Mouse (Mus musculus) retina, postnatal 1 day (tissue): ENCODE measurements at regions not wholly inside any gene's neighbourhood (a gene's known extent, or its start where the extent isn't known, plus 50 kb on each side); places are given as distances from the start of the nearest gene placed in this dataset.
"Not testable (repeated sequence)": the region's sequence is repeated elsewhere in the genome, so short reads cannot be mapped to it uniquely, and the experiment has no call there.

Source experiments
- DNase-seq: peaks from one replicate; pipeline ENCODE4 v3.0.0-alpha.2; 2012

DNA sequence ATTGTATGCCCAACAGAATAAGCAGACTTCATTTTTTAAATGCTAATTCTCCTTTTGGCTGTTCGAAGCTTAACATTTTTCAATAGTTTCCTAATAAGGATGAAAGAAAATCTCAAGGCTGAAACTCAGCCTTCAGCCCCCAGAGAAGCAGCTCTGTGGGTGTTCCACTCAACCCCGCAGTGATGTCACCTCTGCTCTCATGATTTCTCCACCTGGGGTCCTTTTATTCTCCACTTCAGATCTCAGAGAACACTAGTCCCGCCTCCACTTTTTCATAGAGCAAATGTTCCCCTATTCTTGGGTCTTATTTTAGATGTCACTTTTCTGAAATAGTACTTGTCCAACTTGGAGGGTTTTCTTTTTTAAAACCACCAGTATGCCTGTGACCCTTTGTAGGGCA is 567.3 kb downstream of the Cntn3 start:
- no peak for DNase-seq

DNA sequence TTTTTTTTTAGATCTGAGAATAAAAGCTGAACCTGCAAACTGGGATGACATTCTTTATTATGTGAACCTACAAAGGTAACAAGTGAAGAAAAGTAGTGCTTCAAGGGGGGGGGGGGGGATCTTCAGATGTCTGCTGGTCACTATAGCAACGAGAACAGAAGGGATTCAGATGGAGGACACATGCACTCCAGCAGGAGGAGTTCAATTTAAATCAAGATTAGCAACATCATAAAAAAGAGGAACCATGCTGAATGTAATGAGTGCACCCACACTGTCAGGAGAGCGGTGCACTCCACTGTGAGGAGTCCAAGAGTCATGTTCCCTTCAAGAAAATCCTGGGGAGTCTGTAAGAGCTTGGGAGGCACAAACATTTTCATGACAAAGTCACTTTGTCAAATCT is 574.7 kb downstream of the Cntn3 start:
- no peak for DNase-seq

DNA sequence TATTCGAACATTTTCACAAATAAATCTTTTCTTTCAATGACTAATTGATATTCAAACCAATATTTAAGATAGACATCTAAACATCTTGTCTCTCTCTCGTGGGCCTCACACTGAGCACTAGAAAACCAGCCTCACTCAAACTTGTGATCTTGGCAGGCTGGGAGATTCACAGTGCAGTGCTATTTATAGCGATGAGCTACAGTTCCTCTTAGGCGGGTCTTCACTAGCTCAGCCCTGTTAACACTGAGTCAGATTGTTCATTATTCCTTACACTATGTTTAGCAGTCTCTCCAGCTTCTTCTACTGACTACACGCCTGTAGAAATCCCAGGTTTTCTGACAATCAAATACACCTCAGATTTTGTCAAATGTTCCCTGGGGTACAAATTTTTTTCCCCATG is 575.3 kb downstream of the Cntn3 start:
- peak; percentile 2 for DNase-seq

DNA sequence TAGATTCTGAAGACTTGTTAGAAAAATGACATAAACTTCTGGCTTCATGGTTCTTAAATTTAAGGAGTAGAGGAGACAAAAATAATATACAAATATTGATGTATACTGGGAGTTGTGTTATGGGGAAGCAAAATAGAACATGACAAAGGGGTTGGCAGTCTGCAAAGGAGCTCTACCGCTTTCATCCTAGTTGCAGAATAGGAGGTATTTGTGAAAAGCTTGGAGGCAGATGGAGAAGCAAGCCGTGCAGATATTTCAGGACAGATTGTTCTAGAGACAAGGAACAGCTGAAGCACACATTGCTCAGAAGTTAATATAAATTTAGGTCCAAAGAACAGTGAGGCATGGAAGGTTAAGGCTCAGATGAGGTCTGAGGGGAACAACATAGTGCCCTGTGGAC is 580.1 kb downstream of the Cntn3 start:
- DNase-seq = no peak

DNA sequence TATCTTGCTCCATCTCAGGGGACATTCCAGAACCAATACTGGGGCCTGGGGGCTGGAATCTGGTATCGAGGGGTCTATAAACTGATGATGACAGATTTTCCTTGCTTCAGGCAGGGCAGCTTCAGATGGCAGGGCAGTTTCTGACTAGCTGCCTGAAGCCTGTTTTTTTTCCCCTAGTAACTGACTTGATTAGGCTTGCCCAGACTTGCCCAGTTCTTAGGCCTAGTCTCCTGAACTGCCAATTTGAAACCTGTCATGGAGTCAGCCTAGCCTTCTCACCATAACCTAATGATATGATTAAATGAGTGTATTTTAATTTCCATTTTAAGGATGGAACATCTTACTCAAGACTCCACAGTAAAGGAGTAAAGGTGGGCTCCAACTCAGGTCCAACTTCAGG is 591.2 kb downstream of the Cntn3 start:
- DNase-seq = no peak

DNA sequence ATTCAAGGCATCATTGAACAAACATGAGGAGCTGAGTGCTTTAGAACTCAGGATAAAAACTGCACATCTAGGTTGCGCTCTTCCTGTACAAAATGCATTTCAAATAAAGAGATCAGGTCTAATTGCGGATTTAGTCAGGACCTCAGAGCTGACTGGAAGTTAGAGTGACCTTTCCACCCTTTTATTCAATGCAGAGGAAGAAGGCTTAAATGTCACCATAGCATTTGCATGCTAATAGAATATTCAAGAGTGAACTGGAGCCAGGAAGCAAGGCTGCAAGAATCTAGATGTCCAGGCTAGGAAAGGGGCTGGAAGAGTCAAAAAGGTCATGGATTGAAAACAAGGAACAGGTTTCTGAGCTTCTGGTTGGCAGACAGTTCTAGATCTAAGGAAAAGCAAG is 593.7 kb downstream of the Cntn3 start:
- DNase-seq = no peak

DNA sequence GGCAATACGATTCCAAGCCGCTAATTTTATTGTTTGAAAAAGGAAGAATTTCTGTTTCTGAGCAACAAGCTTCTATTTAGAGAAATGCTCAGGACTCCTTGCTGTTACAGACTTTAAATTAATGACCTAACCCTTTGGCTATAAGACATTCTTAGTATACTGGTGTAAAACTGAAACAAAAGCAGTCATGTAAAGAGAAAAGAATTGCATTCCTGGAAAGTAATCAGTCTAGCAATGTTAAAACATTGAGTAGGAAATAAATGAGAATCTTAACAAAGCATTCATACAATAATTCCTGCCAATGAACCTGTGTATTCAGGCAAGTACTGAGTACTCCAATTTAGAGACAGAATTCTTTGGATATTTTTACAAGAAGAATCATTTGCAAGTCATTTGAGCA is 587.2 kb upstream of the Pdzrn3 start:
- no peak for DNase-seq

DNA sequence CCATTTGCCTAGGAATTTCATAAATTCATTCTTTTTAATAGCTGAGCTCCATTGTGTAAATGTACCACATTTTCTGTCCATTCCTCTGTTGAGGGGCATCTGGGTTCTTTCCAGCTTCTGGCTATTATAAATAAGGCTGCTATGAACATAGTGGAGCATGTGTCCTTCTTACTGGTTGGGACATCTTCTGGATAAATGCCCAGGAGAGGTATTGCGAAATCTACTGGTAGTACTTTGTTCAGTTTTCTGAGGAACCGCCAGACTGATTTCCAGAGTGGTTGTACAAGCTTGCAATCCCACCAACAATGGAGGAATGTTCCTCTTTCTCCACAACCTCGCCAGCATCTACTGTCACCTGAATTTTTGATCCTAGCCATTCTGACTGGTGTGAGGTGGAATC is 583.8 kb upstream of the Pdzrn3 start:
- not testable (repeated sequence) for DNase-seq

DNA sequence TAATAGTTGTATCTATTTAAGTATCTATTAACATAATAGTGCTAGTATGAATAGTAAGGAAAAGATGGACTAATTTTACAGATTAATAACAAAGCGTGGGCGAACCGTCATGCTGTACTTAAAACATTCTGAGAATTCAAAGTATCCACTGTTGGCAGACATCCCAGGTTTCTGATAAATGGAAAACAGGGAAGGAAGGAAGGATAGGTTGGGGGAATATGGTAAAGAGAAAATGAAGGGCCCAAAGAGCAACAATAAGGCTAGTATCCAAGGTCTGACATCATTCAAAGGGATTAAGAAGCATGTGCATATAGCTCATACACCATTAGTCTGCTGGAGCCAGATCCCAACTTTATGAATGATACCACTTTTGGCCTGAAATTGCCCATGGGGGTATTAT is 572.0 kb upstream of the Pdzrn3 start:
- DNase-seq = no peak

DNA sequence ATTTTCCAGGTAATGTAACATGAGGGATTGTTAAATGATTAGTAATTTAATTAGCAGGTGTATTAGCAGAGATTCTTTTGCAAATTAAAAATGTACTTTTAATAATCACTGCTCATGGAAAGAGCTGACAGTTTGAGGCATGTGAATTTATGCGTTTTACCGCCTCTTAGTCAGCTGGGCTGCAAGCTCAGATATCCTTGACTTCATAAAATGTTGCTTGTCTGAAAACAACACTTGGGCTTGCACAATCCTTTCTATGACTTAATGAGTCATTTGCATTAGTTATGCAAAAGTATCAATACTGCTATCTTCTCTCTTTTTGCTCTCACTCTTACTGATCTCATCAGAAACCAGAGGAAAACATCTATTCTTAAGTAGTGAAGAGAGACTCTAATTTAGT is 571.3 kb upstream of the Pdzrn3 start:
- DNase-seq = no peak

DNA sequence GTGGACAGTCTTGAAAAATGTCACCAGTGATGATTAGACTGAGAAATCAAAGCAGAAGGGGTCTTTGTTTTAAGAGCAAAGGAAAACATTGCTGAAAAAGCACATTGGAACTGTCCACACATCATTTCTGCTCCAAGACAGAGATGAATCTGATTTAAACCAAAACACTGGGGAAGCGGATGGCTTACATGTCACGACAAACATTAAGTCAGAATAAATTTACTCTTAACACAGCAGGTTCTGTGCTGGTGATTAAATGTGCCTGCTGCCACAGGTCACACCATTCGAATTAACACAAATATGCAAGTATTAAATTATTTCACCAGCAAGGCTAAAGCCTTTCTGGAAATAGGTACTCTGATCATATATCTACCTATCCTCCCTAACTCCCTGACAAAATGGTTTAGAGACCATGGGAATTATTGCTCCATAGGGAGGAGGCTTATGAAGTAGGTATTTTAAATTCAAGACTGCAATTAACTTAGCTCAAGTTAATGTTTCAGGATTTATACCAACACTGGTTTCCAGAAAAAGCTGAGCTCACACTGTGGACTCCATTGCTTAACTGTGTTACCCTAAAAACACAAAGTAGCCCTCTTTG is 562.7 kb upstream of the Pdzrn3 start:
- no peak for DNase-seq

DNA sequence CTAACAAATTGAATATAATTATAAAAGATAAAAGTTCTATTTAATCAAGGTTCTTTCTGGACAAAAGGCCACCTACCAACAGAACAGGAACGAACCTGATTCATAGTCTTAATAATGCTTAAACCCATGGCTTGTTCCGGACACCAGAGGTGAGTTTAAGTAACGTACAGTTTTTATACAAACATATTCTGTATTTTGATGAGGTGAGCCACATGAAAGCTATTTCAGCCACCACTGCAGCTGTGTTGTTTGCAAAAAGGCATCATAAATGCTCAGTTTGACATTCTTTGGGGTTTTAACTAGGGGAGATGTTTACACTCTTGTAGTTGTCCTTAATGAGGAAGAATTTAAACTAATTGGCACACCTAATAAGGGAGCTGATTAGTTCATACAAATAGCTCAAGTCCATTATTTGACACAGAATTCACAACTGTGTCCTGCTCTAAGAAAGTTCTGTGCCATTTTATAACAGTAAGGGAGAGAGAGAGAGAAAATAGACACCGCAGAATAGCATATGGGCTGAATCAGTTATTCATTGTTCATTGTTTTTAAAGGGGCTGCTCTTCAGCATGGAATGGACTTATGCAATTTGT is 560.8 kb upstream of the Pdzrn3 start:
- DNase-seq = peak; percentile 65

DNA sequence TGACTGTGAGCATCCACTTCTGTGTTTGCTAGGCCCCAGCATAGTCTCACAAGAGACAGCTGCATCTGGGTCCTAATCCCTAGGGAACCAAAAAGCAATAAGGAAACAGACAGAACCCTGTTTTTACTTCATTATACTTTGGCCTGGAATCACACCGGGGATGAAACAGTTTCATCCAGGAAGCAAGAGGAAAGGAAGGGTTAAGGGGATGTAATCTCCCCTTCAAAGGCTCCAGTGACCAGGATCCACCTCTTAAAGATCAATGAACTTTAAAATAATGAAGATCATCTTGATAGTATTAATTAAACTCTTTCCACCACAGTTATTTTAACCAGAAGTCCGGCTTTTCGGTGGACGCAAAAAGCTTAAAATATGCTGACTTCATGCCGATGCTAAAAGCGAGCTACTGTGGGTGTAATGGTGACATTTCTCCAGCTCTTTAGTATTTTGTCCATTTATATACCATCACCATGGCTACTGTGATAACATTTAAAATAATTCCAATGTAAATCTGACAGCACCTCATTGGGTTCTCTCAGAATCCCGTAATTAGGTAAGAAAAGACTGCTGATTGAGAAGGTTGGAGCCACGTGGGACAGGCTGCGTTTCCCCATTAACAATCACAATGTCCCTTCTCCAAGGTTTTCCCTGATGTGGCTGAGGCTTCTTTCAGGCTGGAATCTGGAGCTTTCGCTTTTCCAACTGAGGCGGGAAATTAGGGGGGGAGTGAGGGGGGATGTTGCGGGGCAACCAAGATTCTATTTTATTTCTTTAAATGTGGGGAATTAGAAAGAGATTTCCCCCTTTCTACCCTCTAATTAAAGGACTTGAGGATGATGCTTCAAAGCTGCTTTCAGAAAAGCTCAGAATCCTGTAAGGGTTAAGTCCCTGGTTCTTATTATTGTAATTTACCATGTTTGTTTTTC is 560.0 kb upstream of the Pdzrn3 start:
- DNase-seq = peak; percentile 60

DNA sequence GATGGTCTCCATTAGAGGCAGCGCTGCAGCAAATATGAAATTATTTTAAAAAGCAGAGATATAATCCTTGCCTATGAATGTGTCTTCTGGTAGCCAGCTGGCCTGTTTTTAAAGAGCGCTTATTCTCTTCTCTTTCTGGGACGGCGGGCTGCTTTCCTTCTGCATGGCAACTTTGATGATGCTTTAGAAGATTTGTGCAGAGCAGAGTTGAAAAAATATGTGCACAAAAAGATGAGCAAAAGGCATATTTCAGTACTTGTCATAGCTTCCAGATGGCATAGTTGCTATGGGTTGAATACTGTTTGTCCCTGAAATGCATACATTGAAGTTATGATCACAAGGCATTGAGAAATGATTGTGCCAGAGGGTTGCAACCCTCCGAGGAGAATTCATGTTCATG is 554.1 kb upstream of the Pdzrn3 start:
- DNase-seq = no peak

DNA sequence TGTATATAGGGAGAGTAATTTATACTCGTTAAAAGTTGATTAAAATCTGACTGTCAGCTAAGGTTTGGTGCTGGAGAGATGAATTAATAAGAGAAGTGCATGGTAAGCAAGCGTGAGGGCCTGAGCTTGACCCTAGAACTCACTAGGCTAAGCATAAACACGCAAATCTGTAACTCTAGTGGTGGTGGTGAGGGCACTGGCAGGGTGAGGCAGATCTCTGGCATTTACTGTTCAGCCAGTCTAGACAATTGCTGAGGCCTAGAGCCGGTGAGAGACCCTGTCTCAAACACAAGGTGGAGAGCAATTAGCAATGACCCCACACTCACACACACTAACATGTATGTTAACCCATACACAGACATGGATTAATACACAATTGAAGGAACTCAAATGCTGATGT is 544.0 kb upstream of the Pdzrn3 start:
- DNase-seq = no peak

DNA sequence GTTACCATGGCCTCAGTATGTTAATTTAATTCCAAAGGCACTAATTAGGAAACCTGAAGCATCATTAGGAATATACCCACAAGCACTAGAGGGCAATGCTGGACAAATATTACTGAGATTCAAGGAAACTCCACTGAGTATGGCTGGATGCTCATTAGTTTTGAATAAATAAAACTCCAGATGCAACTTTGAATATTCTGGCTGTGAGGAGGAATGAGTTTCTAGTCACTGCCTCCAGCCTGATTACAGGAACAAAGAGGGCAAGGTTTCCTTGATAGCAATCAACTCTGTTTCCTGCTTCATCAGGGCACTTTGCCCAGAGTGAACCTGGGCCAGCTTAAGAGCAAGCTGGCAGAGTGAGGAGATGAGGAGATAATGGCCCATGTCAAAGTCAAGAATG is 543.5 kb upstream of the Pdzrn3 start:
- peak; percentile 42 for DNase-seq

DNA sequence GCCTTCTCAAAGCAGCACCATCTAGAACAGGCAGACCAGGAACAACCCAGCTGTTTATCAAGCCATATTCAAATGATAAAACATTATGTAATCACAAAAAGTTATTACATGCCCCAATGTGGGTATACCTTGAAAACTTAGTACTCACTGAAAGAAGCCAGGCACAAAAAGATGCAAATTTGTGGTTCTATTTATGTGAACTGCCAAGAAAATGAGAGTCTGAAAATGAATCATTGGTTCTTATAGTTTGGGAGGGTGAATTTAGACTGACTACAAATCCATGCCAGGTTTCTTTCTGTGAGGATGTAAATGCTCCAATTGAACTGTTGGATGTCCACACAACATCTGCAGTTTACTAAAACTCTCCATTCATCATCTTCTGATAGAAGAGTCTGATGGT is 541.2 kb upstream of the Pdzrn3 start:
- no peak for DNase-seq

DNA sequence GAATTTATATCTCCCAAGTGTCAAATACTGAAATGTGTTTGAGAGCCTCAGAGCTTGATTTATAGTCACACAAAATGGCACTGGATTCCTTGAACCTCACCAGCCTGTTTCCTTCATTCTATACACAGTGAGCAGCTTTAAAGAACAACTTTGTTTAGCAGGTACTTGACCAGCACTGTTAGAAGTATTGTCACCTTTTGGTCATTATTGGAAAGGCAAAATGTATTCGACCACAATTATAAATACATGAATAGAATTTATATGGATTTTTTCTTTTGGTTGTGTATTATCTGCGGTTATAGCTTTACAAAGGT is 527.3 kb upstream of the Pdzrn3 start:
- no peak for DNase-seq

DNA sequence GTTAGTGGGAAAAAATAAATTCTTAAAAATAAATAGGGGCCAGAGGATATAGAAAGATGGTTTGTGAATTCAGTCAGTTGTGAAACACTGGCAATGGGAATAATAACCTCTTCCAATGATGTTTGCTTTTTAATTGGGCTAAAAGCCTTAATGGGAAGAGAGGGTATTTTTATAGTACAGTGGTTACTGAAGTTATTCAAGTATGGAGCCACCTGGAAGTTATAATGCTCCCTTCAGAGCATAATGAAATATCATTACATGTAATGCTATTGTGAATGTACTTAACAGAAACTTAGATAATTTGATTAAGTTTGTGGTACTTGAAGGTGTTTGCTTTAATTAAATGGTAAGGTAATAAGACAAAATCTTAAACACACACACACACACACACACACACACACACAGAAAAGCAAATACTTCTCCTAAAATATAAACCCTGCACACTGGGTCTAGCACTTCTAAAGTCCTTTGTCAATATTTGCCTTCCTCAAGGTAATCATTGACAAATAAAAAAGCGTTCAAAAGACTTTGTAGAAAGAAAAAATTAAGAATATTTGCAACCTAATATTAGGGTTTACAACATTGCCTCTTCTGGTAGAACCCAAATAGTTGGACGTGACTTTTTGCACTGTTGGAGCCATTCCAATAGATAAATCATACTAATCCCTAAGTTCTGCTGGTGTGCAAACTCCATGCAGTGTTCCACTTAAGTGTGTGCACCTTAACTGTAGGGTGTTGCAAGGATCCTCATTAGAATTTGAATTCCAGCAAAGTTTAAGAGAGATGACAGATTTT is 526.7 kb upstream of the Pdzrn3 start:
- no peak for DNase-seq

DNA sequence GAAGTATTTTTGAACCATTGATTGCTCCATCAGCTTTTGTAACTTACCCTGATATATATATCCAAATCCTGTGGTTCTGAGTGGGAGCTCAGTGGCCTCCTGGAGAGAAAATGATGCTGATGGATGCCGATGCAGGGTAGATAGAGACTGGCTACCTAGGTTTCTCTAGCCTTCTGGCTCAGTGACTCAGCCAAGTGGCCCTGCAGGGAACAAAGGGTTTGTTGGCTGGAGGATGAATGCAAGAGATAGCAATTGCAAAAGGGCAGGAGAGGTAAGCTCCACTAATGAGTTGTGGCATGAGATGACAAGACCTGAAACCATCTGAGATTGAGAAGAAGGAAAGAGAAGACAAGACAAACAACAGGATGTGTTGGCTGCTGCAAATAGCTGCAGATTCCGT is 524.6 kb upstream of the Pdzrn3 start:
- peak; percentile 25 for DNase-seq

DNA sequence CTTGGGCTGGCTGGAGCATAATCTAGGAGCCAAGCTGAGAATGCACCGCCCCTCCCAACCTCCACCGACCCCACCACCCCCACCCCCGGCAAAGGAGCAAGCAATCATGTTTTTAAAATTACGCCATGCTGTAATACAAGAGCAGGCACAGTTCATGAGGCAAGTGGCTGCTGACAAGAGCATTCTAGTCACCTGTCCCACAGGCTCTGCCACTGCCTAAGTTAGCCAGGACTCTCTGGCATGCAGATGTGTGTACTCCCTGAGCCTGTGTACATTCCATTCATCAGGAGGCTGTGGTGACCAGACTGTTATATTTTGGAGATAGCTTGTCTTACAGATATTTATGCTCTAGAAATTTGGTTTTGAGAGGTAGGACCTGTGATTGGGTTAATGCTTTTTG is 520.8 kb upstream of the Pdzrn3 start:
- no peak for DNase-seq

DNA sequence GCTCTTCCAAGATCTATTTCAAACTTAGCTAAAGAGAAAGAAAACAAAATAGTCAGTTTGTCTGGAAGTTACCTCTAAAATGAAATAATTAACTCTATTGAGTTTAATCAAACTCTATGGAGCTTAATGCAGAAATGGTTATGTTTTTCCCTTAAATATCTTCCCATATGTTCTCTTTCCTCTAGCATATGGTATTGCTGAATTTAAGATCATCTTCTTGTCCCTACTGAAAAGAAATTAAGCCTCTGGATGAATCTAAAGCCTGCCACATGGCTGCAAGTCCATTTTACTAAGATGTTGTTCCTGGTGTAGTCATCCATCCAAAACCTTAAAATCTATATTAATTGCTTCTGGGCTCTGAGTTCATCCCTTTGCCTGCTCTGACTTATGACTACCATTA is 513.0 kb upstream of the Pdzrn3 start:
- no peak for DNase-seq

DNA sequence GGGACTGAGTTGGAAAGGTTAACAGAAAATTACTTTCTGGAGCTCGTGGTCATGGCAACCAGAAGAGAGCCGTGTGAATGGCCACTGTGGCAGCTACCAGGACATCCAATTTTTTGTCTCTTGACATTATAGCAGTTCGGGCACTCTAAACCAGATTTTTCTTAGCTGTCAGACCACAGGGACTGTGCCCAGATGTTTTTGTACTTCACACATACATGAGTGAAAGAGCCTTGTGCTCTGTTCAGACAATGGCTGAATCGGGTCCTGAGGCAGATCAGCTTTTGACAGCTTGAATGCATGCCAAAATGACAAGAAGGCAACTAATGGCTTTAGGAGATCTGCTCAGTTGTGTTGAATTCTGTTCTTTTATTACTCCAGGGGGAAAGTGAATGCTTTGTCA is 505.2 kb upstream of the Pdzrn3 start:
- peak; percentile 42 for DNase-seq

DNA sequence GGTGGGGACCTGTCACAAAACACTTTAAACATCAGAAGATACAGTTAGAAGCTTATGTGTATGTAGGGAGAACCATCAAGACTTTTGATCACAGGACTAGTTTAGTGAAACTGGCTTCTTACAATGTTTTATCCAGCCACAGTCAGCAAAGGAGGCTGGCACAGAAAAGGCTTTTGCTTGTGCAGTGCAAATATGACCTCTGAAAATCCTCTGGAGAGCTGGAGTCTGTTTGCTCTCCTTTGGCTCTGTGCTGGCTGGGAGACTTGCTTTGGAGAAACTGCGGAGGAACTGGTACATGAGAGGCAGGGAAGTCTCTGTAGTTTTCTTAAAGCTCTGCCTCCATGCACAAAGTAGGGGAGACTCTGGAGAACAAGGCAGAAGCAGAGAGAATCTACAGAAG is 497.2 kb upstream of the Pdzrn3 start:
- DNase-seq = no peak
